Mouse (Mus musculus) kidney, postnatal 36 days (tissue): Measurements from ENCODE around the gene Lrig1.

ENCODE experiments used
- DNase-seq, 2 experiments: peaks; one replicate each; pipeline ENCODE4 v3.0.0; 2021 to 2022; ENCODE audit warnings: mixed read lengths in 2 of 2

The Lrig1 gene

GRCm38 (mm10) chr6:94613235-94613895 lies 86.6 kb downstream of the Lrig1 start:
- peak; percentile 46 to 67 for DNase-seq

- DNase-seq, result no peak
These were observed 95.4 kb downstream of the Lrig1 start for GRCm38 (mm10) chr6:94604546-94604945.

GRCm38 (mm10) chr6:94604072-94604471 lies 95.9 kb downstream of the Lrig1 start:
- DNase-seq, result no peak

- DNase-seq, result peak in 1 of 2 experiments; percentile 19
These were observed 98.1 kb downstream of the Lrig1 start for GRCm38 (mm10) chr6:94601811-94602210.

- peak; percentile 65 to 81 for DNase-seq
These were observed 98.9 kb downstream of the Lrig1 start for GRCm38 (mm10) chr6:94601101-94601500.

GRCm38 (mm10) chr6:94599016-94599415 lies 100.9 kb downstream of the Lrig1 start:
- no peak for DNase-seq

- no peak for DNase-seq
These were observed 101.5 kb downstream of the Lrig1 start for GRCm38 (mm10) chr6:94598421-94598820.

- peak; percentile 14 to 63 for DNase-seq
These were observed 103.0 kb downstream of the Lrig1 start for GRCm38 (mm10) chr6:94596761-94597485.

GRCm38 (mm10) chr6:94596051-94596760 lies 103.8 kb downstream of the Lrig1 start:
- DNase-seq, result no peak

- DNase-seq, result no peak
These were observed 104.8 kb downstream of the Lrig1 start for GRCm38 (mm10) chr6:94595206-94595605.

GRCm38 (mm10) chr6:94594711-94595110 lies 105.2 kb downstream of the Lrig1 start:
- DNase-seq, result no peak

GRCm38 (mm10) chr6:94594096-94594665 lies 105.8 kb downstream of the Lrig1 start:
- DNase-seq, result no peak

- no peak for DNase-seq
These were observed 107.2 kb downstream of the Lrig1 start for GRCm38 (mm10) chr6:94592710-94593109.

- DNase-seq, result peak; percentile 45 to 61
These were observed 107.7 kb downstream of the Lrig1 start for GRCm38 (mm10) chr6:94592243-94592642.

- DNase-seq, result no peak
These were observed 111.6 kb downstream of the Lrig1 start for GRCm38 (mm10) chr6:94588365-94588764.

GRCm38 (mm10) chr6:94584976-94585375 lies 115.0 kb downstream of the Lrig1 start:
- no peak for DNase-seq

GRCm38 (mm10) chr6:94584147-94584695 lies 115.7 kb downstream of the Lrig1 start:
- no peak for DNase-seq

GRCm38 (mm10) chr6:94582055-94582454 lies 117.9 kb downstream of the Lrig1 start:
- no peak for DNase-seq

- DNase-seq, result no peak
These were observed 122.0 kb downstream of the Lrig1 start for GRCm38 (mm10) chr6:94577991-94578390.

GRCm38 (mm10) chr6:94575526-94576166 lies 124.3 kb downstream of the Lrig1 start:
- no peak for DNase-seq

GRCm38 (mm10) chr6:94568040-94568439 lies 131.9 kb downstream of the Lrig1 start:
- DNase-seq, result no peak

- no peak for DNase-seq
These were observed 134.2 kb downstream of the Lrig1 start for GRCm38 (mm10) chr6:94565766-94566165.
